Mouse (Mus musculus) hindbrain, embryonic 16.5 days (tissue): ENCODE data around the gene Map4k4. TPM values are rescaled to one million over a fixed set of nuclear protein-coding genes. Genes with fewer than 3 reads are reported as not detected.

Experiments
- ATAC-seq: fragments of 200-750 bp; cut with Nextera tagmentation; 2 replicates; pipeline ENCODE4 v1.8.0; 2017; ENCODE audit warnings: moderate TSS enrichment, moderate library complexity
- H3K27ac ChIP-seq: fragments of 300-500 bp; sonication (generic); 2 replicates; pipeline ENCODE4 v1.5.1; 2014; ENCODE audit warnings: low read depth, mild to moderate bottlenecking, control low read depth, low read length, moderate library complexity
- H3K27me3 ChIP-seq: fragments of 300-500 bp; sonication (generic); replicated peaks from 2 replicates; pipeline ENCODE4 v1.6.1; 2014; ENCODE audit warnings: low read length; ENCODE audit not compliant: control insufficient read depth, insufficient read depth
- H3K36me3 ChIP-seq: fragments of 300-500 bp; sonication (generic); 2 replicates; pipeline ENCODE4 v1.6.1; 2014; ENCODE audit warnings: mild to moderate bottlenecking, low read length, moderate library complexity, mixed read lengths; ENCODE audit not compliant: control insufficient read depth, insufficient read depth
- H3K4me1 ChIP-seq: fragments of 300-500 bp; sonication (generic); 2 replicates; pipeline ENCODE4 v1.6.1; 2014; ENCODE audit warnings: low read depth, low read length; ENCODE audit not compliant: control insufficient read depth, insufficient read depth
- H3K4me2 ChIP-seq: fragments of 300-500 bp; sonication (generic); 2 replicates; pipeline ENCODE4 v1.6.1; 2014; ENCODE audit warnings: mild to moderate bottlenecking, low read length, control low read depth, moderate library complexity
- H3K4me3 ChIP-seq: fragments of 300-500 bp; sonication (generic); 2 replicates; pipeline ENCODE4 v1.5.1; 2014; ENCODE audit warnings: mild to moderate bottlenecking, low read length, control low read depth, moderate library complexity
- H3K9ac ChIP-seq: fragments of 300-500 bp; sonication (generic); 2 replicates; pipeline ENCODE4 v1.6.1; 2014; ENCODE audit warnings: low read depth, mild to moderate bottlenecking, control low read depth, low read length, moderate library complexity
- H3K9me3 ChIP-seq: fragments of 300-500 bp; sonication (generic); 2 replicates; pipeline ENCODE4 v1.6.1; 2014; ENCODE audit warnings: mild to moderate bottlenecking, low read length, moderate library complexity; ENCODE audit not compliant: control insufficient read depth
- WGBS: fragments of 180-500 bp; shearing (Covaris S2); extraction: QIAGEN DNeasy Blood & Tissue Kit; methylation state at CpG from one replicate; pipeline ENCODE4 v1.1.7; 2014; 5-methylcytosine and 5-hydroxymethylcytosine counted together
- polyA plus RNA-seq: library from polyadenylated mRNA; unstranded; fragments of >200 nt; fragmentation: Nextera tagmentation; extraction: Ambion mirVana; gene quantifications from 2 replicates; pipeline ENCODE4 v1.2.1, GENCODE M21; 2015

Gene Map4k4
- polyA plus RNA-seq, 1 experiment from 2014 or later = 21.7 TPM

DNA sequence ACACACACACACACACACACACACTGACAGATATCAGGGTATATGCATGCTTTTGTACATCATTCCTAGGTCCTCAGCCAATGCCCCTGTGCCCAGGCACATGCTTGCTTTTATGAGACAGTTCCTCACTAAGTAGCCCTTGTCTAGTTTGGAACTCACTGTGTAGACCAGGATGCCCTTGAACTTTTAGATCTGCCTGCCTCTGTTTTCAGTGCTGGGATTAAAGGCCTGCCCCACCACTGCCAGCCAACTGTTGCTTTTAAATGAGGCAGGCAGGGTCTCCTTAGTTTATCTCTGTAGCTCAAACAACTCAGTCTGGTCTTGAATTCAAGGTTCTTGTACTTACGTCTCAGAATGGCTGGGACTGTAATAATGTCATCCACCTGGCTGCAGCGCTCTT is 8.3 kb downstream of the Map4k4 start:
- no peak for ATAC-seq
- 97% methylated on average over 2 of the region's 2 CpGs for WGBS
- no peak overlapping the region for H3K9ac ChIP-seq
- no peaks in the 10 kb centered on the region for H3K9me3 ChIP-seq
- no peak overlapping the region for H3K27ac ChIP-seq
- H3K4me2 ChIP-seq = no peak overlapping the region
- H3K4me1 ChIP-seq = peaks cover 60% of the 10 kb centered on the region
- H3K4me3 ChIP-seq = no peak overlapping the region
- H3K27me3 ChIP-seq = no peaks in the 10 kb centered on the region
- H3K36me3 ChIP-seq = no peaks in the 10 kb centered on the region

DNA sequence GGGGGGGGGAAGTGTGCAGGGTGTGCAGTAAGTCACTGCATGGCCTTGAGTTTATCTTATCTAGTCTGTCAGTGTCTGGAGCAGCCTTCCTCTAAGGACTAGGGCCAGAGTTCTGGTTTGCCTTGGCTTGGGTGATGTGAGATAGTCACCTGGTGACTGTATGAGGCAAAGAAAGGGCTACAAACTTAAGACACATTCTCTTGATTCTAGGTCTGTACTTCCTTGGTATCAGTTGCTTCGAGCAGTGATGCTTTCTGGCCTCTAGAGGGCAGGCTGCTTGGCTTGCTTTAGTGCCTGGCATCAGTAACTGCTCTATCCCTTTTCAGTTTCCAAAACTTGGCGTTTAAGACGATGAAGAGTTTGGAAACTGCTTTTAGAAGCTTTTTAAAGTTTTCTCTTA is 10.7 kb downstream of the Map4k4 start:
- no peaks in the 10 kb centered on the region for H3K27me3 ChIP-seq
- no peak overlapping the region for H3K4me2 ChIP-seq
- H3K27ac ChIP-seq = no peak overlapping the region
- no peaks in the 10 kb centered on the region for H3K9me3 ChIP-seq
- WGBS = 44% methylated on average over 3 of the region's 3 CpGs
- no peak overlapping the region for H3K9ac ChIP-seq
- peaks cover 41% of the 10 kb centered on the region for H3K4me1 ChIP-seq
- ATAC-seq = peak; percentile 30
- peaks cover 3% of the 10 kb centered on the region; the same call in 1 of the 2 replicates for H3K36me3 ChIP-seq
- H3K4me3 ChIP-seq = no peak overlapping the region

DNA sequence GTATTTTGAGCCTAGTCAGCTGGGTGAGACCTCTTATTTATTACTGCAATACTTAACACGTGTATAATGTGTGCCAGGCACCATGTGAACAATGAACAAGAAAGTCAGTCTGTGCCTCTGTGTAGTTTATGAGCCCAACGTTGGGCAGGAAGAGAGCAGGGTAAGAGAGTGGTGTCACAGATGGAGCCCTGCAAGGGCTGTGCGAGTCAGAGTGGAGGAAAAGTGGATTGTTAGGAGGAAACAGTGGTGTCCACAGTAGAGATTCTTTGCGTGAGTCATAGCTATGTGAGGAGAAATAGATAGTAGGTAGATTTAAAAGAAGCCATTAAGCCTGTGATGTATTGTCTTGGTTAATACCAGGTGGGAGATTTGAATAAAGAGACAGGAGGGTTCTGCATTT is 12.5 kb downstream of the Map4k4 start:
- WGBS = 67% methylated on average over 4 of the region's 4 CpGs
- no peak overlapping the region for H3K27ac ChIP-seq
- no peak overlapping the region for H3K4me3 ChIP-seq
- no peak overlapping the region for H3K4me2 ChIP-seq
- H3K4me1 ChIP-seq = peaks cover 33% of the 10 kb centered on the region
- peaks cover 3% of the 10 kb centered on the region; the same call in 1 of the 2 replicates for H3K36me3 ChIP-seq
- H3K27me3 ChIP-seq = no peaks in the 10 kb centered on the region
- no peak overlapping the region for H3K9ac ChIP-seq
- no peak for ATAC-seq
- H3K9me3 ChIP-seq = no peaks in the 10 kb centered on the region

DNA sequence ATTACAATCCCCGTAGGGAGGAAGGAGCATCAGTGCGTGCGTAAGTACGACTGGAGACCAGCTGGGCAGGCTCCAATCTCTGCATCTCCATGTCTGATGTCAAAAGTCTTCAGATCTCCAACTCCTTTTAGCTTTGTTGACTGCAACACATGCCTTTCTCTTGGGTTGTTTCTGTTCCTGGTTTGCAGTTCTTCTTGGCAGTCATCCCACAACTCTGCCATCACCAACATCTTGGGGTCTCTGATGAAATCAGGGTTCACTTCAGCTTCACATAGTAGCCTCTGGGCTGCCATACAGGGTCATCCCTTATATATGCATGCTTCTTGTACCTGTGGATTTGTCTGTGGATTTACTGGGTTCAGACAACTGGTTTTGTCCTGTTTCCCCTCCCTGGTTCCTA is 15.4 kb downstream of the Map4k4 start:
- 79% methylated on average over 4 of the region's 4 CpGs for WGBS
- no peak overlapping the region for H3K9ac ChIP-seq
- H3K4me2 ChIP-seq = no peak overlapping the region
- H3K4me1 ChIP-seq = peaks cover 18% of the 10 kb centered on the region
- no peak for ATAC-seq
- H3K9me3 ChIP-seq = no peaks in the 10 kb centered on the region
- no peak overlapping the region for H3K4me3 ChIP-seq
- no peak overlapping the region for H3K27ac ChIP-seq
- H3K36me3 ChIP-seq = peaks cover 3% of the 10 kb centered on the region; the same call in 1 of the 2 replicates
- no peaks in the 10 kb centered on the region for H3K27me3 ChIP-seq

DNA sequence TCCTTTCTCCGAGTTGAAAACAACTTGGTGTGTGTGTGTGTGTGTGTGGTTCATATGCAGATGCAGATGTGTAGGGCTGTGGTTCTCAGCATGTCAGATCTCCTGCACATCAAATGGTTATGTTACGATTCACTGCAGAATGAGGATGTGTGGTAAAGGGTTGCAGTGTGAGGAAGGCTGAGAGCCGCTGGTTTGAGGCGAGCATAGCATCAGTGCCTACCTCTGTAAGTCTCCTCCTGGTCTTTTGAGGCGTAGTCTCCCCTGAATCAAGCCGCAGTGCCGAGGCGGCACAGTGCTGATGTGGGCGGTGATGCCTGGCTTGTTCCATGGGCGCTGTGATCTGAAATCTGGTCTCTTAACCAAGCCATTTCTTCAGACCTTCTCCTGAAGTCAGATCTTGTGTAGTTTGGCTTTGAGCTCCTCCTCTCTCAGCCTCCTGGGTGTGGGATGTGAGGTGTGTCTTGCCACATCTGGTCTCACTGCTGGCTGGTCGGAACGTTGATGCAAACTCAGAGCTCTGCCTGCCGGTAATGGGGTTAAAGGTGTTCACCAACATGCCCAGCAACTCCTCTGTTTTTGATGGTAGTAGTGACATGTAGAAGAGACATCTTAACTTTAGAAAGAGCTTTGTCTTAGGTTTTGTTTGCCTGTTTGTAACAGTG is 17.3 kb downstream of the Map4k4 start:
- no peak overlapping the region for H3K9ac ChIP-seq
- no peak overlapping the region for H3K4me3 ChIP-seq
- no peak overlapping the region for H3K4me2 ChIP-seq
- no peaks in the 10 kb centered on the region for H3K9me3 ChIP-seq
- H3K27me3 ChIP-seq = no peaks in the 10 kb centered on the region
- ATAC-seq = no peak
- H3K27ac ChIP-seq = no peak overlapping the region
- peaks cover 20% of the 10 kb centered on the region for H3K4me1 ChIP-seq
- peaks cover 3% of the 10 kb centered on the region; the same call in 1 of the 2 replicates for H3K36me3 ChIP-seq
- 79% methylated on average over 13 of the region's 13 CpGs for WGBS

DNA sequence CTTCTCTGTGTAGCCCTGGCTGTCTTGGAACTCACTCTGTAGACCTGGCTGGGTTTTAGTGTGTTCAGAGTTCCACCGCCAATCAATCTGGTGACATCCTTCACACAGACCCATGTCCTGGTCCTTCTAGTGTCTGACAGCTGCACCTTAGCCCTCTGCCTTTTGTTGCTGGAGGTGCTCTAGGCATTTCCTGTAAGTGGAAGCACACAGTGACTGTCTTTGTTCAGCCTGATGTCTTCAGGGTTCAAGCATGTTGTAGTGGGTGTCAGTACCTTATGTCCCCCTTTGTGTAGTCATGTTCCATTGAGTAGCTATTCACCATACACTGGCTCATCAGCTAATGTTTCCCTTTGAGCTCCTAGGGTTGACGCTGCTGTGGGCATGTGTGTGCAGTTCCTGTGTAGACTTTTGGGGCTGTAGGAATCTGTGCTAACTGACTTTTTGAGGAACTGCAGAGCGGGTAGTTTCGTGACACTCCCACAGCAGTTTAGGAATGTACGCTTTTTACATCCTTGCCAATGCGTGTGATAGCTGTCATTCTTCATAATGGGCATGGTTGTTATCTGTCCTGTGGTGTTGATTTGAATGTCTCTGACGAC is 17.9 kb downstream of the Map4k4 start:
- no peak overlapping the region for H3K4me2 ChIP-seq
- no peaks in the 10 kb centered on the region for H3K9me3 ChIP-seq
- H3K36me3 ChIP-seq = peaks cover 3% of the 10 kb centered on the region; the same call in 1 of the 2 replicates
- H3K27me3 ChIP-seq = no peaks in the 10 kb centered on the region
- ATAC-seq = peak; percentile 7; the same call in 1 of the 2 replicates
- H3K4me1 ChIP-seq = peaks cover 23% of the 10 kb centered on the region
- H3K9ac ChIP-seq = no peak overlapping the region
- no peak overlapping the region for H3K4me3 ChIP-seq
- no peak overlapping the region for H3K27ac ChIP-seq
- WGBS = 78% methylated on average over 7 of the region's 7 CpGs

DNA sequence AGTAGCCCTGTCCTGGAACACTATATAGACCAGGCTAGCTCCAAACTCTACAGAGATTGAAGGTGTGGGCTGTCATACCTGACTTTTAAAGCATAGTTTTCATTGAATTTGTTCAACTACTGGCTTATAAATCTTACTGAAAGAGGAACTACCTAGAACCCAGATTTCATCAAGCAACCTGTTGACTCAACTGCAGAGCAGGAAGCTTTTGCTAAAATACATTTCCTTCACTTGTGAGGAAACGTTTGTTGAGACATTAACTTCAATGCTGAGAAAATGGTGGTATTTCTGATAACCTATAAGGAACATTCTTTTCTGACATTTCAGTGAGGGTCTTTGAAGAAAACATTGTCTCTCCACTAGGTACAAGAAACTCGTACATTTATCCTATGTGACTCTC is 19.9 kb downstream of the Map4k4 start:
- ATAC-seq = no peak

DNA sequence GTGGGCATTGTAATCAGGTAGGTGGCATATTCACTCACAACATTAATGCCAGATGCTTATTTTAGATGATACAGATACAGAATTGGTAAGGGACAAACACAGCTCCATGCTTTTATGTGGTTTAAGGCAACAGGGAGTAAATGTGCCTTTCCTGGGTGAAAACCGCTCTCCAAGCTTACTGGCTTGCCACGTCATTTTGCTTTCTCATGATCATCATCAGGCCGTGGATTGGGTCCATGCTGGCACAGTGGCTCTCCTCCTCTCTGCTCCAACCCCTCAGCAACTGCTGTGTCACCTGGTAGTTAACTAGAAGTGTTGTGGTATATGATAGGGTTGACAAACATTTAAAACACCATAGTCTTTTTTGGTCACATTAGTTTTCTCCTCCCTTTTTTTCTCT is 21.3 kb downstream of the Map4k4 start:
- Histone ChIP-seq H3K4me2 (no peak overlapping the region), H3K27me3 (no peaks in the 10 kb centered on the region), H3K36me3 (no peaks in the 10 kb centered on the region), H3K27ac (no peak overlapping the region), H3K4me3 (no peak overlapping the region), H3K9me3 (no peaks in the 10 kb centered on the region), H3K9ac (no peak overlapping the region), H3K4me1 (peaks cover 28% of the 10 kb centered on the region)
- ATAC-seq = no peak
- 79% methylated on average over 3 of the region's 3 CpGs for WGBS

More for the DNA sequence above, 19.9 kb downstream of the Map4k4 start:
- Histone ChIP-seq H3K4me1 (peaks cover 32% of the 10 kb centered on the region), H3K36me3 (no peaks in the 10 kb centered on the region), H3K4me3 (no peak overlapping the region), H3K9ac (no peak overlapping the region), H3K27ac (no peak overlapping the region), H3K9me3 (no peaks in the 10 kb centered on the region), H3K27me3 (no peaks in the 10 kb centered on the region), H3K4me2 (no peak overlapping the region)
- 78% methylated on average over 2 of the region's 2 CpGs for WGBS

DNA sequence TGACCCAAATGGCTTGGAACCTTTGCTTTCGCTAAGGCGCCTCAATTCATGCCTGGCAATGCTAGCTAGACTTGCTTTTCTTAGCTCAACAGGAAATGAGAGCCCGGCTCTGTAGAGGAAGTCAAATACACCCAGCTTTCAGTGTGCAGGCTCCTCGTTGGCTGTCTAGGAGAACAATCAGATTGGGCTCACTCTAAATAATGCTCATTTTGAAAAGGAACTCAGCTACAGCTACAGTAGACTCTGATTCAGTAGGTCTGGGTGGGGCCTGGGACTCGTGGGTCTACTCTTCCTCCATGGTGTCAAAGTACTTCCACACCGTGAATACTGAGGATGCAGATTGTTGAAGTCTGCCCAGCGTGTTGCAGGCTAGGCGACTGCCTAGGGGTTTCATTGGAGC is 22.0 kb downstream of the Map4k4 start:
- 44% methylated on average over 8 of the region's 8 CpGs for WGBS
- Histone ChIP-seq H3K36me3 (no peaks in the 10 kb centered on the region), H3K4me1 (peaks cover 33% of the 10 kb centered on the region)

More for the DNA sequence above, 22.0 kb downstream of the Map4k4 start:
- ATAC-seq = 0 out of 2 replicates have a peak, but pooled peaks have one; percentile 11
- H3K4me2 ChIP-seq = no peak overlapping the region
- no peaks in the 10 kb centered on the region for H3K27me3 ChIP-seq
- no peak overlapping the region for H3K9ac ChIP-seq
- H3K27ac ChIP-seq = peak overlapping the region; percentile 39; the same call in 1 of the 2 replicates
- H3K4me3 ChIP-seq = no peak overlapping the region
- H3K9me3 ChIP-seq = no peaks in the 10 kb centered on the region
